ENCODE assay signal across 1 mouse cellular context in genomic region chr13:112426265-112427135, GRCm38 (mm10).
TF ChIP-seq lines count a peak whose summit lies in the region.

No protein-coding gene starts in this region.

TF ChIP-seq in CH12.LX, 34 proteins besides CTCF, POLR2A, EP300 and RAD21 (continued from another document):
- TF ChIP-seq KAT2A (IDR thresholded peaks at IDR 0.05; ENCODE audit: insufficient replicate concordance, low read length) (no peak), NELFE (IDR thresholded peaks at IDR 0.05; ENCODE audit: low read depth, low read length) (0 out of 2 replicates have a peak, but pooled peaks have one; percentile 16)
